Mouse (Mus musculus) layer of hippocampus, postnatal 14 days (tissue): ENCODE measurements around the gene Panx1. TPM values are rescaled to one million over a fixed set of nuclear protein-coding genes. Genes with fewer than 3 reads are reported as not detected.

Source experiments
- DNase-seq, 2 experiments: peaks; one replicate each; pipeline ENCODE4 v3.0.0; 2021 to 2022; ENCODE audit warnings: low spot score in 2 of 2, mixed read lengths in 1 of 2
- total RNA-seq, 2 experiments: library from RNA; stranded (reverse); gene quantifications; 2 replicates each; pipeline ENCODE4 v1.2.3; 2021

Gene Panx1
- total RNA-seq, 2 experiments from 2014 or later, result 42.4 to 48.1 TPM

DNA sequence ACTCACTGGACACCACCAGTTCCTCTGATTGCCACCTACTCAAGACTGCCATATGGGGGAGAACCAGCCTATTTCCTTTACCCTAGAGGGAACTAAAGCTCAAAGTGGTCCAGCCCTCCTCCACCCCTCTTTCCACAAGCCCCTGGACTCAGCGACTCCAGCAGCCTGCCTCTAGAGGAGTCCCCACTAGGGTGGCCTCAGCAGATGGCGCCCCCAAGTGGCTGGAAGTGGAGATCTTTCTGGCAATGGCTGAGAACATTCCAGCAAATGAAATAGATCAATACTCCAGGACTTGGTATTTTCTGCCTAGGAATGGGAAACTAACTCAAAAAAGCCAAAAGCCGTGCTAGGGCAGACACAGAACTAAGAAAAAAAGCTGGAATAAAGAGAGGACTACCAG is 17.6 kb downstream of the Panx1 start:
- no peak for DNase-seq

DNA sequence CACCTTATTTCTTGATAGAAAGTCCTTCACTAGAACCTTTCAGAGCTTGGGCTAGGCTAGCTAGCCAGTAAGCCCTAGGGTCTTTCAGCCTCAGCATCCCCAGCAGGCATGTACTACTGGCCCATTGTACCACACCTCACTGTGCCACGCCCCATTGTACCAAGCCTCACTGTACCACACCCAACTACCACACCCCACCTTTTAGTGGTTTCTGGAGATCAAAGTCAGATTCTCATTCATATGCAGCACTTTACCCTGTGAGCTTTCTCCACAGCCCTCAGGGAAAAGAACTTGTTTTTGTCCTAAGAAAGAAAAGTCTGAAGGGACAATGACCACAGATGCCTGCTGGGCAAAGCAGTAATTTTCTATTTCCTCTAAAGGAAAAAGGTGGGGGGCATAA is 22.2 kb downstream of the Panx1 start:
- no peak for DNase-seq

DNA sequence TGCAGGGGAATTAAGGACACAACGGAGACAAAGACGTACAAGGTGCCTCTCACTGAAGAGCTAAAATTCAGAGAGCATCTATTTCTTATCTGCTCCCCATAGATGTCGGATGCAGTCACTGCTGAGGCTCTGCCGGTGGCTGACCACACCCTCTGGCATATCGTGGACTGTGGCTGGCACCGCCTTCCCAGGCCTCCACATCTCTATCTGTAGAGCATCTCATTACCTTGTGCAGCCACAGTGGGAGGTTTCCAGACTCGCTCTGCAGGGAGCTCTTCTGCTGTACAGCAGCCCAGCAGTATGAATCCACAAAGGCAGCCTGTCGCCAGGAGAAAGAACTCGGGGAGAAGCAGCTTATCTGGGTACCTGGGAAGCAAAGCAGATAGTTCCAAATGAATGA is 24.1 kb downstream of the Panx1 start:
- DNase-seq, result no peak

DNA sequence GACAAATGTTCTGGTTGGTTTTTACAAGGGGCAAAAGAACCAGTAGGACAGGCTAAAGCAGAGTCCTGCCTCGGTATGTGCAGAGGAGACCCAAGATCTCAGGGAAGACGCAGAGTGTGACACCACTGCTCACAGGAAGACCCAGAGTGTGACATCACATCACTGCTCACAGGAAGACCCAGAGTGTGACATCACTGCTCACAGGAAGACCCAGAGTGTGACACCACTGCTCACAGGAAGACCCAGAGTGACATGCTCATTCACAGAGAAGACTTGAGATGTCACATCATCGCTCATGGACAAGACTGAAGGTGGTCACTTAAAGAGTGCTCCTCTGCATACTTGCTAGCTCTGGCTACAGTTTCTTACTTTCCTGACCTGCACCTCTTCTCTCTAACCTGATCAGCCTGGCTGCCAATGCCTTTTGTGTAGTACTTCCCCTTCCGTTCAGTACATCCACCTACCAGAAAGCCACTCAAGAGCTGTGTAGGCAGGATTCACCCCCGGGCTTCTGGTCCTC is 24.7 kb downstream of the Panx1 start:
- DNase-seq, result no peak

DNA sequence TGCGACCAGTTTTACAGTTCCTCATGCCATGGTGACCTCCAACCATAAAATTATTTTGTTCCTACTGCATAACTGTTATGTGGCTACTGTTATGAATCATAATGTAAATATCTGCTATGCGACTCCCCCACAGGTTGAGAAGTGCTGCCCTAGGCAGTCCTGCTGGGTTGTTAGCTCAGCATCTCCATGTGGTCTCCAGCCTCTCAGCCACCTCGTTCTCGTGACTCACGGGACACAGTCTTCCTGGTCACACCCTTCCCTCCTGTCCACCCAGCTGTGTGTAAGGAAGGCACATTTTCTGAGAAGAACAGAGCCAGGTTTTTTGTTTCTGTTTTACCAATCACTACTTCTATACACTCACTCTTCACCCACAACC is 26.5 kb downstream of the Panx1 start:
- no peak for DNase-seq

DNA sequence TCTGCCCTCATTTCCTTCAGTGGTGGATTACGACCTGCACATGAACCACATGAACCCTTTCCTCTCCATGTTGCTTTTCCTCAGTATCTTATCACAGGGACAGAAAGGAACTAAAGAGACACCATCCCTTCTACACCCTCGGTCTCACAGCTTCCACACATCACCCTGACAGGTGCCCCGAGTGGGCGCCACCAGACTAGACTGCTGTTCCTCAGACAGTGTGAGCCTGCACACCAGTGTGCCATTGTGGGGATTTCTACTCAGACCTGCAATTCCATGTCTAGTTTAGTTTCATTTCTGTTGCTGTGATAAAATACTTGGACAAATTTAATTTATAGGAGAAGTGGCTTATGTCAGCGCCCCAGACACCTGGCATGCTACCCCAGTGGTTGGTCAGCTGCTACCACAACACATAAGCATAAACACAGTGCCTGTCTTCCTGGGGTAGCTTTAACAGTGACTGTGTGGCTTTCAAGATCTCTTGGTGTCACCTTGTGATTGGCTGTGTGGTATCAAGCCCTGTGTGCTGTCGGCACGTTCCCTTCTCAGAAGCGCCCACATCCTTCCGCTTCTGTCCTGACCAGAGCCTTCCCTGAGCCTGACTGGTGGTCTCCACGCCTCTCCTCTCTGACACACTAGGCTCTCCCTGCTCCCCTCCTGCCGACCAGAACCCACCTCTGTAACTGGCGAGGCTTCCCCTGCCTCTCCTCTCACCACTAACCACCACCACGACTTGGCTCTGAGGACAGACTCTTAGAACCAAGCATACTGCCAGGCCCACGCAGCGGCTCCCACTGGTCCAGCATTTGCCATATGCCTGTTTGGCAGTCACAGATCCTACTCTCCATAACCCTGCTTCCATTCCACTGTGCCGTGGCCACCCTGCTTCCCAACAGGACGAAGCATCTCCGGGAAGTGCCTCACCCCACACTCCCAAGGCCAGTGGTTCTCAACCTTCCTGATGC is 27.2 kb downstream of the Panx1 start:
- DNase-seq, result no peak

DNA sequence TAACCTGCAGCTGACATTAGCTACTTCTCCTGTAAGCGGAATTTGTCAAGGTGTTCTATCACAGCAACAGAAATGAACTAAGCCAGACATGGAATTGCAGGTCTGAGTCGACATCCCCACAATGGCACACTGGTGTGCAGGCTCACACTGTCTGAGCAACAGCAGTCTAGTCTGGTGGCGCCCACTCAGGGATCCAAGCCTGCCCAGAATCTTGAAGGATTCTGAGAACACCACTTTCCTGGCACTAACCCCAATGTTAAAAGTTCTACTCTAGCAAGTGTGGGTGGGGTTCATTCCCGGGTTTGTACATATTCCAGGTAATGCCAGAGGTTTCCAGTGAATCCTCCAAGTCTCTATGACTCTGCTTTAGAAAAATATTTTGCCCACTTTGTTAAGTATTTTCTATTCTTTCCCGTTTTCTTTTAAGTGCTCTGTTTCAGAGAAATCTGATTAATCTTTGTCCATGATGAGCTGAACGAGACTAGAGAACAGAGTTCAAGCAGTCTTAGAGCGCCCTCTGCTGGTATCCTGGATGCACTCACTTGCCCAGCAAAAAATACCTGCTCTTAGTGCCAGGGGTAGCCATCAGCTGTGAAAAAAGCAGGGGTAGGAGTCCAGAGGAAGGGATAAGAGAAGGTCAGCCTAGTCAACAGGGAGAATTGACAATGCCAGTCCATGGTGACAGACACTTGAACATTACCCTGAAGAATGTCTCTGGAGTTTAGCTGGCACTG is 29.9 kb downstream of the Panx1 start:
- peak; percentile 80 to 91 for DNase-seq

DNA sequence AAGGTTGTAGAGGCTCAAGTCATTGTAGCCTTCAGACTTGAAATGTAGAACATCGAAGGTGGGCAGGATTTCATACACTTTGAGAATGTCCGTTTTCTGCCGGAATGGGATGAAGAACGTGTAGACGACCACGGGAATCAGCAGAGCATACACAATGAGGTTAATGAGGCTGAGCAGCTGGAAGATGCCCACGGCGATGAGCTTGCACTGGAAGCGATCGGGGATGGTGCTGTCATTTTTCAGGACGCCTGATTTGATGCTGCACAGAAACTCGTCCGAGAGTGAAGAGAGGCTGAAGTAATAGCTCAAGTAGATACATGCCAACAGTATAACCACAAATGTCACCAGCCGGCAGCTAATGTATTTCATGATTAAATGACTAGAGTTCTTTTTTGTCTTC is 37.7 kb downstream of the Panx1 start:
- no peak for DNase-seq

DNA sequence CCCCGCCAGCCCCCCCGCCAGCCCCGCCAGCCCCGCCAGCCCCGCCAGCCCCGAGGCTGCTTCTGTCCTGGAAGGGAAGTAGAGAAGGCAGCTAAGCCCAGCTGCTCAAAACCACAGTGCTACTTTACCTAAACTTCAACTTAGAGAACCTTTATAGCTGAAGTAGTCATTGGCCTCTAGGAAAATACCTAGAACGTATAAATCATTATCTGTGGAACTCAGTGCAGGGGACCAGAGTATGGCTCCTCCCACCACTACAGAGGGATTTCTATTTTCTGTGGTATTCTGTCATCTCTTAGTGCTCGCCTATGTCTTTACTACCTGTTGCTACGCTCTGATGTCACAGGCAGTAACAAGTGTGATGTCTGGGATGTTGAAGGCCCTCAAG is 41.0 kb downstream of the Panx1 start:
- DNase-seq, result no peak

DNA sequence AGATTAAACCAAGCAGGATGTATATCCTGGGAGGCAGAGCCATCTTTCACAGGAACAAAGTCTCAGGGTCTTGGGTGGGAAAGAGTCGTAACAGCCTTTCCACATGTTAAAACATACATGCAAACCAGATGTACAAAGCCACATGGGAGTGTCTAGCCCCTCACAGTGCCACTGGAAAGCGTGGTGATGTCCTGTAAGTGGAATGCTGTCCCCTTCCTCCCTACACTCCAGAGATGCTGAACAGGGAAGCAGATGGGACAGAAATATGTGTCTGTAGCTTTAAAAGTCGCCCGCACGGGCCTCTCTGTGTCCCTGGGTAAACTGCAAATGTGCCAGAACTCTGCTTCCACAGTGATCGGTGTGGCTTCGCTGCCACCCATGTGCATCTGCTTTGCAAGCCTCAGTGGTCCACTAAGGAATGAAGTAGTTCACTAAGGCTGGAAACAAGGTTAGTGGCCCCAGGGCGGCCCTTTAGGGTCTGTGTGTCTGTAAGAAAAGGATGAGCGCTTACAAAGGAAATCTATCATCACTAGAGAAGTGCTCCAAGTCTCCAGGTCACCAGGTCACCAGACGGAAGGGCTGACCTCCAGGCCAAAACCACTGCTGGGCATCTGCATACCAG is 41.5 kb downstream of the Panx1 start:
- DNase-seq, result no peak

DNA sequence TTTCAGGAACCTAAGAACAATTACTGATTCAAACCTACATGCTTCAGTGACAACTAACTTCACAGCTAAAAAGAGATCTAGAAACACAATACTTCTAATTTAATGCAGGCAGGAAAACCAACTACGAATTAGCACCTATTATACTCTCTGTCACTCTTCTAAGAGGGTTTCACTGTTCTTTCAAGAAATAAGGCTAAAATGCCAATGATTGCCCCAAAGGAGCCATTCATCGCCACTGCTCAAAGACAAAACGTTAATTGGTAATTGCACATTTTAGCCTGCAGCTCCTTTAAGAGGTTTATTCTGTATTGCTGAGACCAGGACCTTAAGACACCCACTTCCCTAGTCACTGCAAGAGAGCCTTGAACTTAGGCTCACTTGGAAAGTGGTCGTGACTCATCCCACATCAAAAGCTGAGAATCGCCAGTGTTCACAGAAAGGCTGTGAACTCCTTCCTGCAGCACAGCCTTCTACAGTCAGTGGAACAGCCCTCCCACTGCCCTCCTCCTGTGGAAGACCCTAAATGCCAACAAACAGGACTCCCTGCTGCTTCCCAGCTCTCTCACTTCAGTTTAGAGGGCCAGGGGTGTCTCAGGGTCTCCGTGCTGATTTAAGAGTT is 42.2 kb downstream of the Panx1 start:
- no peak for DNase-seq

DNA sequence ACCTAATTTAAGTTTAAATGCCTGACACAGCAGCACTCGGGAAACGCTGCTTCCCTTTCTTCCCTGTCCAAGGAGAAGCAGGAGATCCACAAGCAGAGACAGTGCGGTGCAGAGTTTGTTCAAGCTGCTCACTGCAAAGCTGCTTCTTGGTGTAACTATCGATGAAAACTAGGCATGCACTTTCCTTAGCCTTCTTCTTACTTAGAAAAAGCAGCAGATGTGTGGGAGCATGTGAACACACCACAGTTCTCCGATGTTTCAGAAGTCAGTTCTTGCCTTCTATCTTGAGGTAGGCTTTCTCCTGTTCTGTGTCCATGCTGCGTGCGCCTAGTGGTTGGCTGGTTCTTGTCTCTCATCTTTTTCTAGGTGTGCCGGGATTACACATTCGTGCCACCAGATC is 46.5 kb downstream of the Panx1 start:
- no peak for DNase-seq

DNA sequence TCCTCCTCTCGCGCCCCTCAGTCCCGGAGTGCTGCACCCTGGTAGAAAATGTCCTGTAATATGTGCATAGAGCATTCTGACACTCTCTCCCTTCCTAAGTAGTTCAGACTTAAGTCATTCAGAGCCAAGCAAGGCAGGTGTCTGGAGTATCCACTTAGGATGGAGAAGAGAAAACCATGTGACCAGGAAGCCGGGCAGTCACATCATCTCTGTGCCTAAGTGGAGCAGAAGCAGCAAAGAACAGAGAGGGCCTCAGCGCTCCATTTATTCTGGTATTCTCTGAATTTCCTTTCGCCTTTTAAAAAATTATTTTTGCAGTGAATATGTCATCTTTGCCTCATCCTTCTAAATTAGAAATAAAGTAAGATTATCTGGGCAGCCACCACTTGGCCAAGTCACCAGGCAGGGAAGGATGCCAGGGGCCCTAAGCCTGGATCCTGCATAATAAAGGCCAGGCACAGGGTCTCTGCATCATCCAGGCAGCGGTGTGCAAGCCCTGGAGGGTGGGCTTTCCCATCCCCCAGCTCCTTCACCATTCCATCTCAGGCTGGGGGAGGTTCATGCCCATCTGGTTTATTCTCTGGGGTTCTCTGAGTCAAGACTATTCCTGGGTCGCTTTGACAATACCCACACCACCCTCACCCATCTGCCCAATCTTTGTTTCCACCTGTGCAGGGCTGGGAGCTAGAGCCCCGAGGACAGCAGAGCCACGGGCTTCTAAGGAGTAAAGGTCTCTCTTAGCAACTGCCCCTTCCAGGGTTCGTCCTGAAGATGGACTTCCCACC is 47.8 kb downstream of the Panx1 start:
- no peak for DNase-seq

DNA sequence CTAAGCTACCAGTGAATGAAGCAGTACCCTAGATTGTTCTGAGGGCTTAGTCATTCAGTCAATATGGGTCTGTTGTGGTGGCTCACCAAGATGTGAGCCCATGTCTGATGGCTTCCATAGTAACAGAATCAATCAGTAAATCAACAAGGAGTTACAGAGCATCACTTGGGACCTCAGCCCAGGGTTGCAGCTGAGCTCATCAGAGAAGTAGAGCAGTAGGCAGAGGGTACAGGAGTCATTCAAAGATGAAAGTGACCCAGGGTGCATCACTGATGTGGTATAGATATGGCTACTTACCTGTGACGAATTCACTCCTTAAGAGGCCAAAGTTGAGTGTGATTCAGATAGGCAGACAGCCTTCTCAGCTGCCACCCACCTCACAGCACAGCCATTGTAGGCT is 49.8 kb downstream of the Panx1 start:
- DNase-seq, result no peak

DNA sequence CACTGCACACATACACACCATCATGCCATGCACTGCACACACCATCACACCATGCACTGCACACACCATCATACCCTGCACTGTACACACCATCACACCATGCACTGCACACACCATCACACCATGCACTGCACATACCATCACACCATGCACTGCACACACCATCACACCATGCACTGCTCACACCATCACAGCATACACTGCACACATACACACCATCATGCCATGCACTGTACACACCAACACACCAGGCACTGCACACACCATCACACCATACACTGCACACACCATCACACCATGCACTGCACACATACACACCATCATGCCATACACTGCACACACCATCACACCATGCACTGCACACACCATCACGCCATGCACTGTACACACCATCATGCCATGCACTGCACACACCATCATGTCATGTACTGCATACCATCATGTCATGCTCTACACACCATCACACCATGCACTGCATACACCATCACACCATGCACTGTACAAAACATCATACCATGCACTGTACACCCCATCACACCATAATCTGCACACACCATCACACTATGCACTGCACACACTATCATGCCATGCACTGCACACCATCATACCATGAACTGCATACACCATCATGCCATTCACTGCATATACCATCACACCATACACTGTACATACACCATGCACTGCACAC is 56.5 kb downstream of the Panx1 start:
- no peak for DNase-seq

DNA sequence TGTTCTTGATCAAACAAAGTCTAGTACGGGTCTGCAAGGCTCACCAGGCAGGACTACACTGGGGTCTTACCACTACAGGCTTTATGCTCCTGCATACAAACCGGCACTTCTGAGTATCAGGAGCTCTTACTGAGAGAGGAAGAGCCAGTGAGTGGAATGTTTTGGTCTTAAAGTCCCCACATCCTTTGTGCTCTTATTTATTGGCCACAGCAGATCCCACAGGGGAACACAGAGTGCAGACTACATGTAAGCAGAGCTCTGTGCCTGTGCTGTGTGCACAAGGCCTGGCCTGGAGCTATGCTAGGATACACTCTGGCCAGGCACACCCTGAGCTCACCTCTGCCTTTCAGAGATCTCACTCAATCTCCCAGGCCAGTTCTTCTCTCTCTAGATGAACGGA is 62.1 kb downstream of the Panx1 start:
- no peak for DNase-seq

DNA sequence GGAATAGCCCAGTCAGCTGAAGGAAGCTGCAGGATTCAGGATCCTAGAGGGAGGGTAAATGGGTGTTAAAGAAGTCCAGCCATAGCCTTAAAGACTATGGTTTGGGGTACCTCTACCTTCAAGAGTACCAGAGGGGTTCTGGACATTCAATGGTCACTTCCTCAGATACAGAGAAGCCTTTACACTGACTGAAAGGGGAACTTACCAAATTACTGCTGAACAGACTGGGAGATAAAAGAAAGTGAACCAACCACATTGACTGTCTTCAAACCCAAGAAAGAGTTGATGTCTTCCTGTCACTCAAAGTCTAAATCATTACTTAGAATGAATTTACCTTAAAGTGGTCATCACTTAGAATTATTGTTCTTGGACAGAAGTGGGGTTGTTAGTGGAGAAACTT is 62.6 kb downstream of the Panx1 start:
- no peak for DNase-seq

DNA sequence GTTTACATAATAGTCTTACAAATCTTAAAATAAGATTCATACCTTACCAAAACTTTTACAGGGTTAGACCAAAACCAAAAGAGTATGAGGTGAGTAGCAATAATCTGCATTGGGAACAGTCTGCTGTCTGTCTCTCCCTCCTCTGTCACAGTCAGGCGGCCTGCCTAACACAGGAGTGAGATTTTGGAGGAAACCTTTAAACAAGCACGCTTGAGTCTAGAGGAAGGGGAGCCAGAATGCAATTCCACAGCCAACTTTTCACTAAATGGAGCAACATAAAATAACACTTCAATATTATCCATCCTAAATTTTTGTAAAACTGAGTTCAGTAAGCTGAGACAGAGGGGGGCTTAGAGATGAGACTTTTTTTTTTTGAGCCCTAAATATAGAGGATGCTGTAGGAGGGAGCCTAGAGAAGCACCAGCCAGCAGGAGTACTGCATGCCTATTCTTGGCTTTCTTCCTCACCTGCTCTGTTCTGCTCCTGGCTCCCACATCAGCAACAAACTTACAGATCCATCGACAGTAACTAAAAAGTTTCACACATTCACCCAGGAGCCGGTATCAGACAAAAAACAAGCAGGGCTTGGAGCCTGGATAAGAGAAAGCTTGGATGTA is 63.6 kb downstream of the Panx1 start:
- DNase-seq, result no peak
